ENCODE assay signal across 19 mouse cellular contexts in the genomic region with DNA sequence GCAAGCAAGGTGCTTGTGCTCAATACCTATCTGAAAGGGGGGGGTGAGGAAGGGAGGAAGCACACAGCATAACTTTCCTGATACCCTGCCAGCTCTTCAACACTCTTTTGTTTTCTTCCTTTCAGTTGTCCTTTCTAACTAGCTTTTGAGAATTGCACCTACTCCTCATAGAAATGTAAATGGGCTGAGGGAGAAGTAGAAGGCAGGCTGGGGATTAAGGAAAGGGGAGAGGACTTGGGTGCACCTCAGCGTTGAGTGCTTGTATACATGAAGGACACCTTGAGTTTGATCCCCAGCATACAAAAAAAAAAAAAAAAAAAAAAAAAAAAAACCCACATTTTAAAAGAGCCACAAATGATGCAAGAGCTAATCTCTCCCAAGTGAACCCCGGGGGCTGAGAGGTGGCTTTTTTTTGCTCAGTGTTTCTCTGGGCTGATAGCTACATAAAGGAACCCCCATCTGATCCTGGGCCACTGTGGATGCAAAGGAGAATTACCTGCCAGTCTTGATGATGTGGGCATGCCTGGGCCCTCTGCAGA. TPM values are rescaled to one million over a fixed set of nuclear protein-coding genes. Genes with fewer than 3 reads are reported as not detected.
"Had no signal": no experiment of that assay in that cellular context is flagged by ENCODE, and none has a peak within 500 bp of the region (broad histone marks: within the 10 kb centered on the region; RNA-seq: fewer than 3 reads in every experiment).

No protein-coding gene starts in this region.

- H3K9ac ChIP-seq: liver, postnatal 0 days; lung, embryonic 15.5 days; midbrain, embryonic 13.5 days; midbrain, embryonic 15.5 days; neural tube, embryonic 12.5 days; stomach, embryonic 15.5 days had no signal

- H3K27me3 ChIP-seq: lung, embryonic 15.5 days; midbrain, embryonic 13.5 days; midbrain, embryonic 15.5 days; neural tube, embryonic 12.5 days; stomach, embryonic 15.5 days had no signal

- DNase-seq: liver, postnatal 0 days; lung, adult 2 months; lung, postnatal 14 days; lung, postnatal 36 days; right cerebral cortex, postnatal 14 days; thymus, postnatal 14 days; thymus, postnatal 36 days had no signal

- H3K4me3 ChIP-seq: lung, embryonic 15.5 days; megakaryocyte, embryonic 14.5 days; midbrain, embryonic 13.5 days; midbrain, embryonic 15.5 days; neural tube, embryonic 12.5 days; stomach, embryonic 15.5 days had no signal

- H3K36me3 ChIP-seq: stomach, embryonic 15.5 days had no signal

- H3K9me3 ChIP-seq: lung, embryonic 15.5 days; midbrain, embryonic 13.5 days; midbrain, embryonic 15.5 days; neural tube, embryonic 12.5 days; stomach, embryonic 15.5 days had no signal

- H3K27ac ChIP-seq: lung, embryonic 15.5 days; macrophage; midbrain, embryonic 13.5 days; midbrain, embryonic 15.5 days; neural tube, embryonic 12.5 days; stomach, embryonic 15.5 days; stomach, postnatal 0 days had no signal

- H3K4me1 ChIP-seq: midbrain, embryonic 13.5 days; midbrain, embryonic 15.5 days; neural tube, embryonic 12.5 days; stomach, embryonic 15.5 days had no signal

RNA-seq across cellular contexts. Expression of a gene that starts 16.2 kb away (rescaled TPM):
- total RNA-seq: megakaryocyte progenitor cell, adult 5-6 weeks; monocyte, adult 5-6 weeks; neutrophil, adult 5-6 weeks had no signal
- polyA plus RNA-seq: macrophage; thymus, postnatal 0 days had no signal
